Mouse (Mus musculus): Measurements from ENCODE around the gene Rassf1.

GRCm38 (mm10) chr9:107549297-107550074, 1.9 kb upstream of the Rassf1 start:
- no peak for TF ChIP-seq GATA1 (IDR thresholded peaks at IDR 0.05; ENCODE audit: borderline replicate concordance, low read length)
- TF ChIP-seq FLI1 (IDR thresholded peaks at IDR 0.05; ENCODE audit: low read length), result no peak

Measured in megakaryocyte, embryonic 14.5 days (primary cell).